Mouse (Mus musculus): ENCODE data around the gene Cdk8.

- no peak for TF ChIP-seq POLR2A (IDR thresholded peaks at IDR 0.05; ENCODE audit: insufficient read length, low read depth)
- no peak for TF ChIP-seq USF1 (IDR thresholded peaks at IDR 0.05; ENCODE audit: low read depth)
- TF ChIP-seq REST (IDR thresholded peaks at IDR 0.05; ENCODE audit: insufficient read depth, insufficient read length) = no peak
- no peak for TF ChIP-seq MAX (IDR thresholded peaks at IDR 0.05; ENCODE audit: low read depth)
Measured at GRCm38 (mm10) chr5:146248746-146249145, 17.7 kb downstream of the Cdk8 start.
